Mouse (Mus musculus): ENCODE measurements around the gene Tmco1. TPM values are rescaled to one million over a fixed set of nuclear protein-coding genes. Genes with fewer than 3 reads are reported as not detected.

Tmco1 gene
- total RNA-seq, 2 experiments from 2014 or later: 52.4 to 52.7 TPM

GRCm38 (mm10) chr1:167374942-167375341 is 66.8 kb downstream of the Tmco1 start:
- no peak for DNase-seq

DNA sequence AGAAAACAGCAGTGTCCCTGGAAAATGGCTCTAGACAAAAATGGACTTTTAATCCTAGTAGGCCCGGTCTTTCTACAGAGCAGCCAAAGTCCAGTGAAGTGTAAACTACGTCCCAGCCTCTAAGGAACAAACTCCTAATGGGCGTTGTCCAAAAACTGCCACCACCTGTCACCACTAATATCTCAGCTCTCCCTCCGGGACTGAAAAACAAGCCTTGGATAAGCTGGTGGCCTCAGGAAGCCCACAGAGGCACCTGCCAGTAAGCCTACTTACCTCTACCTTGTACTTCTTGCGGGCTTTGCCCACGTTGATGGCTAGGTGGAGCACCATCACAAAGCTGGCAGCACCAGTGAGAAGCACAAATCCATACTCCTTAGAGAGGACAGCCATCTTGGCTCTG is 69.8 kb downstream of the Tmco1 start:
- no peak for DNase-seq

- no peak for DNase-seq
Observed at GRCm38 (mm10) chr1:167379751-167380150, 71.6 kb downstream of the Tmco1 start.

DNA sequence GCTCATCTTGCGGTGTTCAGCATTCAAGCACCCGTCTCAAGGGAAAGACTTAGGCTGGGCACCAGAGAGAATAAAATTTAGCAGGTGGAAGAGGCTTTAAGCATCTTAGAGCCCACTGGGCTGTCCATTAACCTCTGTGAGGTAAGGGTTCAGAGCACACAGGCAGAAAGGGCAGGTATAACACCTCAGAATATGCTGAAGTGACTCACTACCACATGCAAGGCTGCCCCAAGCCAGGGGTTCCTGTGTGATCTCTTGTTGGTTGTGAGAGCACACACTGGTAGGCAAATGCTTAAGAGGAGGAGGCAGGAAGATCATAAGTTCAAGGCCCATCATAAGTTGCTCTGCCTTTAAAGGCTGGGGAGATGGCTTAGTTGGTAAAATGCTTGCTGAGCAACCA is 72.0 kb downstream of the Tmco1 start:
- DNase-seq: no peak

- no peak for DNase-seq
Observed at GRCm38 (mm10) chr1:167381050-167382015, 73.2 kb downstream of the Tmco1 start.

- no peak for DNase-seq
Observed at GRCm38 (mm10) chr1:167382316-167382715, 74.1 kb downstream of the Tmco1 start.

GRCm38 (mm10) chr1:167382763-167383162 is 74.6 kb downstream of the Tmco1 start:
- DNase-seq: no peak

- DNase-seq: no peak
Observed at GRCm38 (mm10) chr1:167383178-167383577, 75.0 kb downstream of the Tmco1 start.

Small RNA genes lying within 50 kb of the gene (microRNA-seq; reads per million reads assigned to microRNA genes)
- gene Gm25911 (0 to 0.30 reads per million in 2 experiments), gene Mir6347 (0 reads per million in 2 experiments)

Other genes with a start within 250 kb of the Tmco1 start
- 10 to 100 TPM; 38.1 to 39.7 TPM for gene Uck2, start 23.1 kb upstream of the Tmco1 start, total RNA-seq (2021)
- gene Aldh9a1, start 41.6 kb downstream of the Tmco1 start, total RNA-seq (2021): 10 to 100 TPM; 20.1 to 24.5 TPM
- gene Mgst3, start 85.5 kb downstream of the Tmco1 start, total RNA-seq (2021): 10 to 100 TPM; 68.7 to 70.9 TPM
- gene Lrrc52, start 158.4 kb downstream of the Tmco1 start, total RNA-seq (2021): not detected